Mouse (Mus musculus) hindbrain, embryonic 11.5 days (tissue): ENCODE measurements around the gene Dnajb5. TPM values are rescaled to one million over a fixed set of nuclear protein-coding genes. Genes with fewer than 3 reads are reported as not detected.
A peak's percentile ranks its signal among the peaks of the same experiment; 100 is the strongest.
"Not testable (repeated sequence)": the region's sequence is repeated elsewhere in the genome, so short reads cannot be mapped to it uniquely, and the experiment has no call there.

Experiments
- ATAC-seq: fragments of 200-750 bp; cut with Nextera tagmentation; 2 replicates; pipeline ENCODE4 v1.8.0; 2017; ENCODE audit warnings: mild to moderate bottlenecking, moderate TSS enrichment, moderate library complexity; ENCODE audit not compliant: low FRiP score
- DNase-seq: peaks from one replicate; pipeline ENCODE4 v3.0.0-alpha.2; 2015; ENCODE audit warnings: low spot score
- H3K27ac ChIP-seq: fragments of 300-500 bp; sonication (generic); 2 replicates; pipeline ENCODE4 v1.5.1; 2014; ENCODE audit warnings: mild to moderate bottlenecking, low read depth, low read length
- H3K27me3 ChIP-seq: fragments of 300-500 bp; sonication (generic); 2 replicates; pipeline ENCODE4 v1.6.1; 2014; ENCODE audit warnings: mild to moderate bottlenecking, low read length, moderate library complexity, mixed read lengths; ENCODE audit not compliant: control insufficient read depth, insufficient read depth
- H3K36me3 ChIP-seq: fragments of 300-500 bp; sonication (generic); 2 replicates; pipeline ENCODE4 v1.6.1; 2014; ENCODE audit warnings: mild to moderate bottlenecking, low read length, moderate library complexity, mixed read lengths; ENCODE audit not compliant: control insufficient read depth, insufficient read depth
- H3K4me1 ChIP-seq: fragments of 300-500 bp; sonication (generic); replicated peaks from 2 replicates; pipeline ENCODE4 v1.6.1; 2014; ENCODE audit warnings: low read length, mixed read lengths; ENCODE audit not compliant: control insufficient read depth, insufficient read depth
- H3K4me2 ChIP-seq: fragments of 300-500 bp; sonication (generic); replicated peaks from 2 replicates; pipeline ENCODE4 v1.6.1; 2014; ENCODE audit warnings: mild to moderate bottlenecking, low read depth, low read length
- H3K4me3 ChIP-seq: fragments of 300-500 bp; sonication (generic); 2 replicates; pipeline ENCODE4 v1.5.1; 2014; ENCODE audit warnings: low read depth, low read length
- H3K9ac ChIP-seq: fragments of 300-500 bp; sonication (generic); 2 replicates; pipeline ENCODE4 v1.6.1; 2014; ENCODE audit warnings: low read depth, low read length
- H3K9me3 ChIP-seq: fragments of 300-500 bp; sonication (generic); 2 replicates; pipeline ENCODE4 v1.6.1; 2016; ENCODE audit warnings: low read length; ENCODE audit not compliant: control insufficient read depth
- WGBS: fragments of 180-500 bp; shearing (Covaris S2); extraction: QIAGEN DNeasy Blood & Tissue Kit; methylation state at CpG from one replicate; pipeline ENCODE4 v1.1.7; 2014; 5-methylcytosine and 5-hydroxymethylcytosine counted together
- polyA plus RNA-seq: library from polyadenylated mRNA; unstranded; fragments of >200 nt; fragmentation: Nextera tagmentation; extraction: Ambion mirVana; gene quantifications from 2 replicates; pipeline ENCODE4 v1.2.1, GENCODE M21; 2014

The Dnajb5 gene
- polyA plus RNA-seq, 1 experiment from 2014 or later, result 23.6 TPM

DNA sequence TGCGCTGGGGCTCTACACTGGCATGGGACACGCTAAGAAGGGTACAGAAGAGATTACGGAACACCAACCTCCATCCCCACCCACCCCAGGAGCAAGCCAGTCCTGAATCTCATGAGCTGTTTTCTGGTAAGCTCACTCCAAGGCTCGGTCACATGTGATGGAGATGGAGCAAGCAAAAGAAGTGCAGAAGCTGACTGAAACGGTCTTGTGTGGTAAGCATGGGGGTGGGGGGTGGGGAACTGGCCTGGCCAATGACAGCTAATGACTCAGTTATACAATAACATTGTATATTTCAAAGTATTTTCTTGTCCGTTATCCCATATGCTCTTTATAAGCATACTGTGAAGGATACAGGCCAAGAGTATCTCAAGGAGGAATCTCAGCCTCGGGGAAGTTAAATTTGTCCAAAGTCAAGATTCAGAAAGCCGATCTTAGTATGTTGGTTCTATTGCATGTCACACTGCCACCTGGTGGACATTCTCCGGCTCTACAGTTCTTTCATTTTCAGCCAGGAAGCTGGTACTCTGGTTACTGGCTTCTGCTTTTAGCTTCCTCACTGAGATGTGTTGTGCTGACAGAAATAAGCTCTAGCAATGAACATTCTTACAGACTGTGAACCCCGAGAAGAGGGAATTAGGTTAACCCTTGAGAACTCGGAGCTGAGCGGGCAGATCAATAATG, 15.6 kb downstream of the Dnajb5 start:
- Histone ChIP-seq H3K36me3 (no peaks in the 10 kb centered on the region), H3K27me3 (no peaks in the 10 kb centered on the region), H3K9me3 (no peaks in the 10 kb centered on the region), H3K9ac (no peak overlapping the region), H3K4me1 (no peaks in the 10 kb centered on the region), H3K4me3 (no peak overlapping the region), H3K4me2 (no peak overlapping the region), H3K27ac (no peak overlapping the region)
- ATAC-seq (peak; percentile 38; the same call in 1 of the 2 replicates), DNase-seq (peak; percentile 81)
- WGBS, result 17% methylated on average over 12 of the region's 12 CpGs

DNA sequence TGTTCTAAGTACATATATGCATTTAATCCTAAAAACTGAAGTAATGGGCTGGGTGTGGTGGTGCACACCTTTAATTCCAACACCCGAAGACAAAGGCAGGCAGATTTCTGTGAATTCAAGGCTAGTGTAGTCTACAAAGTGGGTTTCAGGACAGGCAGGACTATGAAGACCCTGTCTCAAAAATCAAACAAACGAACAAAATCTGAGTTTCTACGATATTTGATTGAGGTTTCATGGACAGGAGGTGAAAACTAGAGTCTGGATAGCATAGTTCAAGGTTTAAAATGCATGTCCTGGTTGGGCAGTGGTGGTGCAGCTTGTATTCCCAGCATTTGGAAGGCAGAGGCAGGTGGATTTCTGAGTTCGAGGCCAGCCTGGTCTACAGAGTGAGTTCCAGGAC, 19.7 kb downstream of the Dnajb5 start, which contains the start of gene 1700022I11Rik:
Gene 1700022I11Rik, plus strand, starts transcription at position 301 of the 400 bp plus-strand sequence.
- Histone ChIP-seq H3K9me3 (no peaks in the 10 kb centered on the region), H3K27me3 (no peaks in the 10 kb centered on the region), H3K4me2 (no peak within 1 kb of the TSS), H3K4me3 (no peak within 1 kb of the TSS), H3K27ac (no peak within 1 kb of the TSS), H3K9ac (no peak within 1 kb of the TSS), H3K36me3 (no peaks in the 10 kb centered on the region), H3K4me1 (no peaks in the 10 kb centered on the region)
- no peak for ATAC-seq
- no peak for DNase-seq
- 97% methylated on average over 4 of the region's 4 CpGs for WGBS

DNA sequence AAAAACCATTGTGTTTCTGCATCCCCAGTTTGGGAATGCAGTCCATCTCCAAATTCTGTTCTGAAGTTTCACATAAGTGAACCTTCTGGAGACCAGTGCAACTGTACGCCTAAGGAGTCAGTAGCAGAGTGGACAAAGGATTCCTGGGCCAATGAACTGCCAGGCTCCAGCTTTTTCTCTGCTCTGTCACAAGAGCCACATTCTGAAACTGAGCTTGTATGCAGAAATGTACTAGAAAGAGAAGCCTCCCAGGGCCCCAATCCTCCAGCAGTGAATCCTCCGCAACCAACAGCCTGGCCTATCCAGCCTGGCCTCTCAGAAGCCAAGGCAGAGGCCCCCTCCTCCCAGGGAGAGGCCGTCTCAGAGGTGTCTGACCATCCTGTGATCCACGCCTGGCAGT, 23.3 kb downstream of the Dnajb5 start:
- Histone ChIP-seq H3K36me3 (no peaks in the 10 kb centered on the region), H3K4me3 (no peak overlapping the region), H3K27me3 (no peaks in the 10 kb centered on the region), H3K9ac (no peak overlapping the region), H3K4me2 (no peak overlapping the region), H3K27ac (no peak overlapping the region), H3K4me1 (no peaks in the 10 kb centered on the region), H3K9me3 (no peaks in the 10 kb centered on the region)
- ATAC-seq (no peak), DNase-seq (no peak)
- 81% methylated on average over 4 of the region's 4 CpGs for WGBS

DNA sequence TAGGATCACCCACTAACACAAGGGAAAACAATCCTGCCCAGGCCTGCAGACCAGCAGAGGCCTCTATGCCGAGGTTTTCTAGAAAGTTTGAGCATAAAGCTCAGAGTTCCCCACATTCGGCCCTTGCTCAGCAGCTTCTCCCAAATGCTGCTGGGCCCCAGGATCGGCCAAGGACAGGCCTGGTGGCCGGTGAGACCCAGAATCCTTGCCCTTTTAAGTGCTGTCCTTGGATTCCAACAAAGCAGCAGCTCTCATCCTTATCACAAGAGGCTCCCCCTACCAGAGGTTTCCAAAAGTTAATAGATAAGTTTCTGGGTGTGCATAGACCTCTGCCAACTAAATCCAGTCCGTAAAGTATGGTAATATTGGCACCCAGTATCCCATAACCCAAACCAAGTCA, 24.3 kb downstream of the Dnajb5 start:
- H3K27me3 ChIP-seq, result no peaks in the 10 kb centered on the region
- DNase-seq (no peak), ATAC-seq (no peak)
- H3K27ac ChIP-seq, result no peak overlapping the region
- H3K9me3 ChIP-seq, result no peaks in the 10 kb centered on the region
- no peak overlapping the region for H3K9ac ChIP-seq
- H3K4me3 ChIP-seq, result no peak overlapping the region
- H3K4me2 ChIP-seq, result no peak overlapping the region
- H3K36me3 ChIP-seq, result no peaks in the 10 kb centered on the region
- no peaks in the 10 kb centered on the region for H3K4me1 ChIP-seq
- WGBS, result 86% methylated on average over 5 of the region's 5 CpGs

DNA sequence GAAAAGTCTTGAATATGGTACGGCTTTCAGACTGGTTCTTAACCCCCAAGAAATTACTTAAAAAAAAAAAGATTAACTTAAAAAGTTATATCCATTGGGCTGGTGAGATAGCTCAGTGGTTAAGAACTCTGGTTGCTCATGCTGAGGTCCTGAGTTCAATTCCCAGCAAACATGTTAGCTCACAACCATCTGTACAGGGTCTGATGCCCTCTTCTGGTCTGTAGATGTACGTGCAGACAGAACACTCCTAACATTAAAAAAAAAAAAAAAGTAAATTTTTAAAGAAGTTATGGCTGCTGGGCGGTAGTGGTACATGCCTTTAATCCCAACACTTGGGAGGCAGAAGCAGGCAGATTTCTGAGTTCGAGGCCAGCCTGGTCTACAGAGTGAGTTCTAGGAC, 28.4 kb downstream of the Dnajb5 start:
- 91% methylated on average over 4 of the region's 4 CpGs for WGBS
- Histone ChIP-seq H3K4me3 (no peak overlapping the region), H3K4me1 (no peaks in the 10 kb centered on the region), H3K4me2 (no peak overlapping the region), H3K27me3 (no peaks in the 10 kb centered on the region), H3K9me3 (no peaks in the 10 kb centered on the region), H3K9ac (no peak overlapping the region), H3K36me3 (0 out of 2 replicates have a peak, but pooled peaks cover 12% of the 10 kb centered on the region), H3K27ac (no peak overlapping the region)
- ATAC-seq (no peak), DNase-seq (no peak)

DNA sequence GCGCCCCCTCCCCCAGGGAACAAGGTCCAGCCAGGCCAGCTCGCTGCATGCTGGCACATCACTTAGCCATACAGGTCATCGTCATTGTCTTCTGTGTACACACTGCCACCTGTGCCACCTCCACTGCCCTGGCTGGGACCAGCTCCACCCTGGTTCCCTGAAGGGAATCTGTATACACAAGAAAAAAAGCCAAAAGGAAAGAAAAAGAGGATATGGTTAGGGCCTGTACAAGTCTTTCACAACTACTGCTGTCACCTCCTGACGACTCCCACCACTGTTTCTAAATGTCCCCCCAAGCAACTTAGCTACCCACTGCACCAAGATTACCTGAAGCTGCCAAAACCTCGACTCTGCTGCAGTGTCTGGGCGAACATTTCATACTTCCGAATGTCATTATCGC, 30.9 kb downstream of the Dnajb5 start:
- not testable (repeated sequence) for H3K27ac ChIP-seq, H3K4me2 ChIP-seq, H3K9me3 ChIP-seq, DNase-seq, H3K4me1 ChIP-seq, H3K4me3 ChIP-seq, ATAC-seq, H3K9ac ChIP-seq, H3K27me3 ChIP-seq
- peaks cover 14% of the 10 kb centered on the region; the same call in 1 of the 2 replicates for H3K36me3 ChIP-seq
- 95% methylated on average over 7 of the region's 8 CpGs for WGBS

DNA sequence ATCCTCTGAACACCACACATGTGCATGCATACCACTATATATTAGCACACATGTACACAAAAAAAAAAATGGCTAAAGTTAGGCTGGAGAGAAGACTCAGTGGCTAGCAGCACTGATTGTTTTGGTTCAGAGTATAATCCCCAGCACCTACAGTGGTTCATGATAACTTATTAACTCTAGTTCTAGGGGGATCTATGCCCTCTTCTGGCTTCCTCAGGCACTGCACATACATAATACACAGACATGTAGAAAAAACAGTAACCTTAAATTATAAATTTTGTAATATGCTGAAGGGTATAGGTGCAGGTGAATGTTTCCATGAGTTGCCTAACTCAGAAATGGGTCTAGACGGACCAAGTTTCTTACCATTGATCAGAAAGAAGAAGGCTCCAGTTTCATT, 38.7 kb downstream of the Dnajb5 start:
- DNase-seq (no peak), ATAC-seq (no peak)
- WGBS, result 79% methylated on average over 1 of the region's 1 CpGs
- Histone ChIP-seq H3K4me3 (no peak overlapping the region), H3K9me3 (no peaks in the 10 kb centered on the region), H3K27me3 (no peaks in the 10 kb centered on the region), H3K4me1 (no peaks in the 10 kb centered on the region), H3K27ac (no peak overlapping the region), H3K9ac (no peak overlapping the region), H3K36me3 (peaks cover 13% of the 10 kb centered on the region), H3K4me2 (no peak overlapping the region)

DNA sequence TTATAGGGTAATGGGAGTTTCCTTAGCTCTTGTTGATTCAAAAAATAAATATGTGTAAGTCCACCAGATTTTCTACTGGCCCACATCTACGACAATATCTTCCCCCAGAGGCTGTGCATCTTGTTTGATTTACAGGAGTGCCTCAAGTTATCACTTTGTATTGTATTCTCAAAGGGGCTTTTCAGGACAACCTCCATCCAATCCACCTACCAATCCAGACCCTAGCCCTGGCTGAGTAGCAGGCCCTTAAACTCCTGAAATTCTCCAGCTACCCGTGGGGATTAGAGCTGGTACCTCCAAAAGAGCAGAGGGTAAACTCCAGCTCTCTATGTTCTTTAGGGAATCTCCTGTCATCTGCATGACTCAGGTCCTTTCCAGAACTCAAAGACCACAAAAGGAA, 48.4 kb downstream of the Dnajb5 start:
- Histone ChIP-seq H3K27ac (no peak overlapping the region), H3K9me3 (no peaks in the 10 kb centered on the region), H3K4me2 (peak overlapping the region; percentile 19; the same call in 1 of the 2 replicates), H3K36me3 (peaks cover 3% of the 10 kb centered on the region; the same call in 1 of the 2 replicates), H3K27me3 (no peaks in the 10 kb centered on the region), H3K9ac (no peak overlapping the region), H3K4me3 (peak overlapping the region; percentile 71; the same call in 1 of the 2 replicates), H3K4me1 (0 out of 2 replicates have a peak, but pooled peaks cover 2% of the 10 kb centered on the region)
- 74% methylated on average over 2 of the region's 2 CpGs for WGBS
- ATAC-seq (no peak), DNase-seq (no peak)
